Mouse (Mus musculus) midbrain, postnatal 0 days (tissue): Measurements from ENCODE around the gene D17H6S53E. TPM values are rescaled to one million over a fixed set of nuclear protein-coding genes. Genes with fewer than 3 reads are reported as not detected.

Experiments
- ATAC-seq: fragments of 200-750 bp; cut with Nextera tagmentation; 2 replicates; pipeline ENCODE4 v1.8.0; 2017; ENCODE audit warnings: moderate number of reproducible peaks, mild to moderate bottlenecking, moderate TSS enrichment, moderate library complexity; ENCODE audit not compliant: low FRiP score
- DNase-seq: peaks from one replicate; pipeline ENCODE4 v3.0.0-alpha.2; 2015; ENCODE audit warnings: low spot score
- H3K27ac ChIP-seq: fragments of 300-500 bp; sonication (generic); 2 replicates; pipeline ENCODE4 v1.5.1; 2014; ENCODE audit warnings: low read depth, mild to moderate bottlenecking, low read length, mixed read lengths
- H3K27me3 ChIP-seq: fragments of 300-500 bp; sonication (generic); 2 replicates; pipeline ENCODE4 v1.6.1; 2014; ENCODE audit warnings: low read length, control low read depth, mixed read lengths; ENCODE audit not compliant: insufficient read depth
- H3K36me3 ChIP-seq: fragments of 300-500 bp; sonication (generic); 2 replicates; pipeline ENCODE4 v1.6.1; 2014; ENCODE audit warnings: low read length, control low read depth, mixed read lengths; ENCODE audit not compliant: insufficient read depth
- H3K4me1 ChIP-seq: fragments of 300-500 bp; sonication (generic); 2 replicates; pipeline ENCODE4 v1.6.1; 2014; ENCODE audit warnings: mild to moderate bottlenecking, control low read depth, antibody characterized with exemption, low read length, mixed read lengths; ENCODE audit not compliant: insufficient read depth
- H3K4me2 ChIP-seq: fragments of 300-500 bp; sonication (generic); 2 replicates; pipeline ENCODE4 v1.6.1; 2014; ENCODE audit warnings: low read depth, mild to moderate bottlenecking, low read length, mixed read lengths; ENCODE audit not compliant: poor library complexity, severe bottlenecking
- H3K4me3 ChIP-seq: fragments of 300-500 bp; sonication (generic); 2 replicates; pipeline ENCODE4 v1.5.1; 2014; ENCODE audit warnings: low read depth, mild to moderate bottlenecking, low read length, moderate library complexity
- H3K9ac ChIP-seq: fragments of 300-500 bp; sonication (generic); replicated peaks from 2 replicates; pipeline ENCODE4 v1.6.1; 2014; ENCODE audit warnings: mild to moderate bottlenecking, low read length, moderate library complexity, mixed read lengths; ENCODE audit not compliant: poor library complexity, severe bottlenecking
- H3K9me3 ChIP-seq: fragments of 300-500 bp; sonication (generic); 2 replicates; pipeline ENCODE4 v1.6.1; 2016; ENCODE audit warnings: low read length, control low read depth
- CTCF ChIP-seq: IDR thresholded peaks from 2 replicates; pipeline ENCODE4 v1.5.1; 2016; ENCODE audit warnings: antibody characterized with exemption, mild to moderate bottlenecking
- WGBS: fragments of 180-500 bp; shearing (Covaris S2); extraction: QIAGEN DNeasy Blood & Tissue Kit; methylation state at CpG from one replicate; pipeline ENCODE4 v1.1.7; 2014; 5-methylcytosine and 5-hydroxymethylcytosine counted together
- polyA plus RNA-seq: library from polyadenylated mRNA; unstranded; fragments of >200 nt; fragmentation: Nextera tagmentation; extraction: Ambion mirVana; gene quantifications from 2 replicates; pipeline ENCODE4 v1.2.1, GENCODE M21; 2015
- total RNA-seq: library from RNA; depleted of rRNA; stranded (reverse); fragments of >200 nt; gene quantifications from 2 replicates; pipeline ENCODE4 v1.2.3, GENCODE M21; 2014; rRNA removed

Gene D17H6S53E
- total and polyA plus RNA-seq, 2 experiments from 2014 or later, result 9.6 to 28.0 TPM

DNA sequence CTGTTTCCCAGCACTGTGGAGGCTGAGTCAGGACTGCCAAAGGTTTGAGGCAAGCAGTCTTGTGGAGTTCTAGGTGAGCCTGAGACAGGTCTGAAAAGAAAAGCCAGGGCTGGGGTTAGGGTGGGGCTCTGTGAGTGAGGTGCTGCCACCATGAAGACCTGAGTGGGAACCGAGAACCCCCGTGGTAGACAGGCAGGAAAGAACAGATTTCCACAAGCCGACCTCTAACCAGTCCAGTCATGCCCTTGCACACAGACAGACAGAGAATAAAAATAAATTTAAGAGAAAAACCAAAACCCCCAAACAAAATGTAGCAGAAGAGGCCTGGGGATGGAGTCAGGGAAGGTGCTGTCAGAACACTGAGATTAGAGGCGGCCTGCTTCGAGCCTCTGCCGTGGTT lies 49.2 kb downstream of the D17H6S53E start:
- Histone ChIP-seq H3K9me3 (no peaks in the 10 kb centered on the region), H3K4me2 (no peak overlapping the region), H3K36me3 (no peaks in the 10 kb centered on the region), H3K4me1 (no peaks in the 10 kb centered on the region), H3K9ac (no peak overlapping the region), H3K27me3 (no peaks in the 10 kb centered on the region), H3K4me3 (no peak overlapping the region), H3K27ac (no peak overlapping the region)
- DNase-seq (no peak), ATAC-seq (no peak)
- 59% methylated on average over 6 of the region's 6 CpGs for WGBS
- TF ChIP-seq CTCF, result no peak

DNA sequence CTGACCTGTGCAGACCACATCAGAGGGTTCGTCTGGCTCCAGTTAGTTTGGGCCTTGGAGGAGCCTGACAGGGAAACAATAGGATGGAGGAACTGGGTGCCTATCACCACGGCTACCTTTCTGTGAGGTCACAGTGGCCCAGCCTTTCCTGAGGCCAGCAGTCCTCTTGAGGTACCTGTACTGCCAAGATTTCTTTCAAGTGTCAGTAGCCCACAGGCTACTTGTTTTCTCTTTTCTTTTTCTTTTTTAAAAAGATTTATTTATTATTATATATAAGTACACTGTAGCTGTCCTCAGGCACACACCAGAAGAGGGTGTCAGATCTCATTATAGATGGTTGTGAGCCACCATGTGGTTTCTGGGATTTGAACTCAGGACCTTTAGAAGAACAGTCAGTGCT lies 49.8 kb downstream of the D17H6S53E start, which contains the start of gene Aif1:
Gene Aif1 (minus strand): TSS at position 101 of the 400 bp plus-strand sequence.
- H3K9ac ChIP-seq, result no peak within 1 kb of the TSS
- DNase-seq (no peak), ATAC-seq (no peak)
- no peaks in the 10 kb centered on the region for H3K9me3 ChIP-seq
- WGBS, result 39% methylated on average over 2 of the region's 2 CpGs
- no peak for TF ChIP-seq CTCF
- H3K4me1 ChIP-seq, result no peaks in the 10 kb centered on the region
- H3K27ac ChIP-seq, result no peak within 1 kb of the TSS
- H3K36me3 ChIP-seq, result no peaks in the 10 kb centered on the region
- no peak within 1 kb of the TSS for H3K4me2 ChIP-seq
- H3K4me3 ChIP-seq, result no peak within 1 kb of the TSS
- no peaks in the 10 kb centered on the region for H3K27me3 ChIP-seq

Other genes with a start within 250 kb of the D17H6S53E start
Only the 30 nearest of the 42 such genes appear.
- gene Lsm2, start 144.5 kb upstream of the D17H6S53E start, total RNA-seq, result 17.6 and 35.3 TPM in 2 replicates
- gene Lsm2, start 144.5 kb upstream of the D17H6S53E start, polyA plus RNA-seq, result 93.0 and 94.9 TPM in 2 replicates
- 89.0 and 97.8 TPM in 2 replicates for gene Vars, start 125.4 kb upstream of the D17H6S53E start, total RNA-seq
- gene Vars, start 125.4 kb upstream of the D17H6S53E start, polyA plus RNA-seq, result 39.7 and 40.9 TPM in 2 replicates
- gene Vwa7, start 109.8 kb upstream of the D17H6S53E start, total RNA-seq, result 0.19 and 0.44 TPM in 2 replicates
- gene Vwa7, start 109.8 kb upstream of the D17H6S53E start, polyA plus RNA-seq, result 0.06 and 0.14 TPM in 2 replicates
- 0.38 TPM in 1 of 2 replicates, not detected in the other for gene Sapcd1, start 98.4 kb upstream of the D17H6S53E start, total RNA-seq
- 1.5 and 1.6 TPM in 2 replicates for gene Sapcd1, start 98.4 kb upstream of the D17H6S53E start, polyA plus RNA-seq
- 1.7 and 3.8 TPM in 2 replicates for gene Msh5, start 79.6 kb upstream of the D17H6S53E start, total RNA-seq
- 1.3 and 1.4 TPM in 2 replicates for gene Msh5, start 79.6 kb upstream of the D17H6S53E start, polyA plus RNA-seq
- gene Clic1, start 76.4 kb upstream of the D17H6S53E start, total RNA-seq, result 28.0 and 33.4 TPM in 2 replicates
- 40.0 and 41.9 TPM in 2 replicates for gene Clic1, start 76.4 kb upstream of the D17H6S53E start, polyA plus RNA-seq
- 159 and 204 TPM in 2 replicates for gene Ddah2, start 67.3 kb upstream of the D17H6S53E start, total RNA-seq
- gene Ddah2, start 67.3 kb upstream of the D17H6S53E start, polyA plus RNA-seq, result 210 and 213 TPM in 2 replicates
- 2.4 TPM in 1 of 2 replicates, not detected in the other for gene Ly6g6c, start 61.0 kb upstream of the D17H6S53E start, total RNA-seq
- gene Ly6g6c, start 61.0 kb upstream of the D17H6S53E start, polyA plus RNA-seq, result not detected in 2 replicates
- gene Mpig6b, start 60.2 kb upstream of the D17H6S53E start, total RNA-seq, result not detected in 2 replicates
- gene Mpig6b, start 60.2 kb upstream of the D17H6S53E start, polyA plus RNA-seq, result not detected in 2 replicates
- gene Ly6g6e, start 49.5 kb upstream of the D17H6S53E start, total RNA-seq, result not detected in 2 replicates
- 0.31 TPM in 1 of 2 replicates, not detected in the other for gene Ly6g6e, start 49.5 kb upstream of the D17H6S53E start, polyA plus RNA-seq
- gene Ly6g6d, start 48.3 kb upstream of the D17H6S53E start, total RNA-seq, result 1.4 TPM in 1 of 2 replicates, not detected in the other
- 0.98 and 1.1 TPM in 2 replicates for gene Ly6g6d, start 48.3 kb upstream of the D17H6S53E start, polyA plus RNA-seq
- not detected in 2 replicates for gene Ly6g6f, start 40.8 kb upstream of the D17H6S53E start, total RNA-seq
- not detected in 2 replicates for gene Ly6g6f, start 40.8 kb upstream of the D17H6S53E start, polyA plus RNA-seq
- gene Abhd16a, start 37.1 kb upstream of the D17H6S53E start, total RNA-seq, result 98.9 and 151 TPM in 2 replicates
- gene Abhd16a, start 37.1 kb upstream of the D17H6S53E start, polyA plus RNA-seq, result 122 and 128 TPM in 2 replicates
- not detected in 2 replicates for gene Ly6g5c, start 18.1 kb upstream of the D17H6S53E start, total RNA-seq
- not detected in 2 replicates for gene Ly6g5c, start 18.1 kb upstream of the D17H6S53E start, polyA plus RNA-seq
- 0.99 and 3.7 TPM in 2 replicates for gene Ly6g5b, start 10.9 kb upstream of the D17H6S53E start, total RNA-seq
- gene Ly6g5b, start 10.9 kb upstream of the D17H6S53E start, polyA plus RNA-seq, result 1.3 and 1.8 TPM in 2 replicates
- 11.7 and 17.0 TPM in 2 replicates for gene Gpank1, start 4.9 kb upstream of the D17H6S53E start, total RNA-seq
- gene Gpank1, start 4.9 kb upstream of the D17H6S53E start, polyA plus RNA-seq, result 20.2 and 21.0 TPM in 2 replicates
- 245 and 287 TPM in 2 replicates for gene Csnk2b, start 4.3 kb upstream of the D17H6S53E start, total RNA-seq
- 325 and 332 TPM in 2 replicates for gene Csnk2b, start 4.3 kb upstream of the D17H6S53E start, polyA plus RNA-seq
- gene Apom, start 5.7 kb downstream of the D17H6S53E start, total RNA-seq, result 0.44 TPM in 1 of 2 replicates, not detected in the other
- gene Apom, start 5.7 kb downstream of the D17H6S53E start, polyA plus RNA-seq, result 0.22 TPM in 1 of 2 replicates, not detected in the other
- gene Bag6, start 8.8 kb downstream of the D17H6S53E start, total RNA-seq, result 330 and 339 TPM in 2 replicates
- gene Bag6, start 8.8 kb downstream of the D17H6S53E start, polyA plus RNA-seq, result 62.3 and 68.9 TPM in 2 replicates
- gene Prrc2a, start 38.5 kb downstream of the D17H6S53E start, total RNA-seq, result 193 and 230 TPM in 2 replicates
- 85.7 and 88.0 TPM in 2 replicates for gene Prrc2a, start 38.5 kb downstream of the D17H6S53E start, polyA plus RNA-seq
- 1.8 and 4.1 TPM in 2 replicates for gene Aif1, start 49.7 kb downstream of the D17H6S53E start, total RNA-seq
- gene Aif1, start 49.7 kb downstream of the D17H6S53E start, polyA plus RNA-seq, result 9.2 and 9.5 TPM in 2 replicates
- 5.9 and 26.7 TPM in 2 replicates for gene Lst1, start 62.1 kb downstream of the D17H6S53E start, total RNA-seq
- 7.8 and 12.0 TPM in 2 replicates for gene Lst1, start 62.1 kb downstream of the D17H6S53E start, polyA plus RNA-seq
- gene Ltb, start 68.1 kb downstream of the D17H6S53E start, total RNA-seq, result 1.4 and 2.1 TPM in 2 replicates
- gene Ltb, start 68.1 kb downstream of the D17H6S53E start, polyA plus RNA-seq, result 1.0 and 1.6 TPM in 2 replicates
- not detected in 2 replicates for gene Tnf, start 75.6 kb downstream of the D17H6S53E start, total RNA-seq
- 0.09 TPM in 1 of 2 replicates, not detected in the other for gene Tnf, start 75.6 kb downstream of the D17H6S53E start, polyA plus RNA-seq
- 0.49 and 1.2 TPM in 2 replicates for gene Lta, start 79.0 kb downstream of the D17H6S53E start, total RNA-seq
- 0.98 and 1.2 TPM in 2 replicates for gene Lta, start 79.0 kb downstream of the D17H6S53E start, polyA plus RNA-seq
- gene Gm16181, start 94.5 kb downstream of the D17H6S53E start, total RNA-seq, result not detected in 2 replicates
- gene Gm16181, start 94.5 kb downstream of the D17H6S53E start, polyA plus RNA-seq, result 0.33 TPM in 1 of 2 replicates, not detected in the other
- gene Atp6v1g2, start 107.3 kb downstream of the D17H6S53E start, total RNA-seq, result 109 and 117 TPM in 2 replicates
- 210 and 232 TPM in 2 replicates for gene Atp6v1g2, start 107.3 kb downstream of the D17H6S53E start, polyA plus RNA-seq
- gene Nfkbil1, start 109.4 kb downstream of the D17H6S53E start, total RNA-seq, result 17.0 and 18.5 TPM in 2 replicates
- 11.2 and 12.3 TPM in 2 replicates for gene Nfkbil1, start 109.4 kb downstream of the D17H6S53E start, polyA plus RNA-seq
- gene Ddx39b, start 115.4 kb downstream of the D17H6S53E start, total RNA-seq, result 261 and 288 TPM in 2 replicates
- 320 and 329 TPM in 2 replicates for gene Ddx39b, start 115.4 kb downstream of the D17H6S53E start, polyA plus RNA-seq
- 75.4 and 78.0 TPM in 2 replicates for gene H2-D1, start 136.4 kb downstream of the D17H6S53E start, total RNA-seq
- gene H2-D1, start 136.4 kb downstream of the D17H6S53E start, polyA plus RNA-seq, result 130 and 148 TPM in 2 replicates